Mouse (Mus musculus): ENCODE measurements around the gene Ifi47.
"Not testable (repeated sequence)": the region's sequence is repeated elsewhere in the genome, so short reads cannot be mapped to it uniquely, and the experiment has no call there.

The Ifi47 gene

GRCm38 (mm10) chr11:49076001-49076757, at the start of gene Ifi47:
TSS of gene Ifi47 (plus strand) at chr11:49076587.
- DNase-seq (ENCODE audit: low spot score), result not testable (repeated sequence)

DNA sequence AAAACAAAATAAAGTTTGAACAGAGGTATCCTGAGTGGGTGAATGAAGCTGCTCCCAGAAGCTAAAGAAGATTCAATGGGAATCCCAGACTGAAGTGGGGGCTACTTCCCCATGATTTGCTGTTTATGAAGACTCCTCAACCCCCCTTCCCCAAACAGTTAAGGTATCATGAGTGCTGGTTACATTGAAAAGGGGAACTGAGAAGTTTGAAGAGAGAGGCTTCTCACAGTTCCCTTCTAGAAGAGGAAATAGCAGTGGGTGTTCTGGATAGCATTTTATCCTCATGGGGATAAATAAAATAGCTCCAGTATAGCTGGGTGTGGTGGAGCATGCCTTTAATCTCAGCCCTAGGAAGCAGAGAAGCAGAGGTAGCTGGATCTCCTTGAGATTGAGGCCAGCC, 26.3 kb upstream of the Ifi47 start:
- DNase-seq (ENCODE audit: low spot score), result not testable (repeated sequence)

GRCm38 (mm10) chr11:49051093-49051891, 25.1 kb upstream of the Ifi47 start, which contains the start of gene 9930111J21Rik2:
TSS of gene 9930111J21Rik2 (minus strand) at chr11:49051242.
- not testable (repeated sequence) for DNase-seq (ENCODE audit: low spot score)

DNA sequence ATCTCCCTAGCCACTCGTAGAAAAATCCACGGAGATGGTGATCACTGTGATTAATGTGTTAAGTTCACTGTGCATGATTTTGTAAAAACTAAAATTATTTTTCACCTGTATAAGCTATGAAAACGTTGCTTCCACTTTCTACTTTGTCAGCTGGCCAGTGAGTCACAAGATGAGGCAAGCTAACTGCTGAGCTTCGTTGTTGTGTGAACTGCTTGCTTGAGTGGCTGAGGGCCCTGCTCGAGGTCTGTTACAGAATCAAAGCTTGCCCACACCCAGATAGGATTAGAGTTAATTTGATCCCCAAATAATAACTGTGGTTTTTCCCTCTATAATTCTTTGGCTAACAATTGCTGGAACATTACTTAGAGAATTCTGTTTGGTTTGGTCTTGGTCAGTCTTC, 24.5 kb upstream of the Ifi47 start:
- DNase-seq (ENCODE audit: low spot score), result not testable (repeated sequence)

DNA sequence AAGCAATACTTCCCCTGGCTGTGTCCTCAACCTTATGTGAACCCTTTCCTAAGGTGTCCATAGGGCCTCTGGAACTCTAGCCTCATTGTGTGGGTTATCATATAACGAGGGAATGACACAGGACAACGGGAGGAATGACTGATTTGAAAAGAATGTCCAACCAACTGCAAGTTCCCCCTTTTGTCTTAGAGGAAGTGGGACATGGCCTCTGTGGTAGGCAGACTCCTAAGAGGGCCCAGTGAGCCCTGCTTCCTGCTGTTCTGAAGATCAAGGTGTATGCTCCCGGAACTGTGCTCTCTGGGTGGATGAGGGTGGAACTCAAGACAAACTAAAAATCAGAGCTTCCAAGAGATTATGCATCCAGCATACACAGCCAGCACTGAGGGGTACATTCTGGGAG, 16.3 kb upstream of the Ifi47 start:
- not testable (repeated sequence) for DNase-seq (ENCODE audit: low spot score)

DNA sequence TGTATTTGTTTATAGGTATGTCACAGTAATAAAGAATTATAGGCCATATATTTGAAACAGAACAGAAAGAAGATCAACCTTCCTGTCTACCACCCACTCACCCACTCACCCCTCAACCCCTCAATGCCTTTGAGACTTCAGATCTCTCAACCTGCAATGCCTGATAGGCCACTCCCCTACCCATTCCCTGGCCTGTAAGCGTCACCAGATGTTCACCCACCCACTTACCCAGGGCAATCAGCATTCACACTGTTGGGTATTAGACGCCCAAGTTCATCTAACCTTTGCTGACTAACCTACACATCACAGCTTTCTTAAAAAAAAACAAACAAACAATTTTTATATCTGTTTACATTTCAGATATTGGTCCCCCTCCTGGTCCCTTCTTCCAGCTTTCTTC, 14.5 kb upstream of the Ifi47 start:
- not testable (repeated sequence) for DNase-seq (ENCODE audit: low spot score)

DNA sequence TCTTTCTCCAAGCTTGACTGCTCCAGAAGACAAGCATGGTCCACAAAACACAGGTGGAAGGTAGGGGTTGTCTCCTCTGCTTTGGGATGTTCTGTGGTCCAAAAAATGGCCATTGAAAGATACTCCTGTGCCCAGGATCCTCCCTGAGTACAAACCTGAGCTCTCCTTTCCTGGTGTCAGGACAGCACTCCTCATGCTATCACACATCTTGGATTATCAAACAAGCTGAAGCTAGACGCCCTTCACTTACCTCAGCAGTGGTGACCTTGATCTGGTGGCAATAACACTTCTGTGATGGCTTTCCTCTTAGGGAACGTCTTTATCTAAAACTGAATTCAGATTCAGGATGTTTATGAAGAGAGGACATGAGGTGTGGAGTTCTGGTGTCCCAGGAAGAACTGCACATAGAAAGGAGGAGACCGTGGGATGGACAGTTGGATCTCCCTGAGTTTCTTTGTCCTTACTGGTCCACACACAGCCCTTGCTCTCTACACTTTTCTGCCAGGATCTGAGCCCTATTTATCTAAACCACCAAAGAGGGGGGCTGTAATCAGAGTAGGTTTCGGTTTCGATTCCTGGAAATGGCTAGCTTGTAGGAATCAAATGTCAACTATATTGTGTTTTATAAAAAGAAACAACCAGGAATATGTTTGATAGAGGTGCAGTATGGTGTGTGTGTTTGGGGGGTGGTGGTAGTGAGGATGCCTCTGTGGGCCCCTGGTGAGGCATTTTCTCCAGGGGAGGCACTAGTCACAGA, 12.5 kb upstream of the Ifi47 start, which contains the start of gene Tgtp2:
TSS of gene Tgtp2 (minus strand) at position 494 of the 757 bp plus-strand sequence.
- not testable (repeated sequence) for DNase-seq (ENCODE audit: low spot score)

DNA sequence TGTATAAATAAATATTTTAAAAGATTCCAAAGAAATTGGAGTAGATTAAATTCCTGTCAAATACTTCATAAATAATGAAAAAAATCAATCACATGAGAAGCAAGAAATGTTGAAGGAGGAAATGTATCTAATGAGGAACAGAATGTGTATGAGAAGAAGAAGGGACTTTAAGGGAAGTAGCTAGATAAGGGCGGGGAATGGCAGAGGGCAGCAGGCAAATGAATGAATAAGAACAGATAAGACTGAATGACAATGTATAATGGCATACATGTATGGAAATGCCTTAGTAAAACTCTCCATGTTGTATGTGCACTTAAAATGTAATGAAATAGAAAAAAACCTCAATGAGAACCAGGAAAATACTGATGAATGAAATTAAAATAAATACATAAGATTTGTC, 8.0 kb upstream of the Ifi47 start:
- no peak for DNase-seq (ENCODE audit: low spot score)

- DNase-seq (ENCODE audit: low spot score), result no peak
Measured at GRCm38 (mm10) chr11:49077012-49077411, 625 bp downstream of the Ifi47 start.

GRCm38 (mm10) chr11:49078719-49079118, 2.3 kb downstream of the Ifi47 start:
- no peak for DNase-seq (ENCODE audit: low spot score)

GRCm38 (mm10) chr11:49080636-49081035, 4.2 kb downstream of the Ifi47 start:
- no peak for DNase-seq (ENCODE audit: low spot score)

DNA sequence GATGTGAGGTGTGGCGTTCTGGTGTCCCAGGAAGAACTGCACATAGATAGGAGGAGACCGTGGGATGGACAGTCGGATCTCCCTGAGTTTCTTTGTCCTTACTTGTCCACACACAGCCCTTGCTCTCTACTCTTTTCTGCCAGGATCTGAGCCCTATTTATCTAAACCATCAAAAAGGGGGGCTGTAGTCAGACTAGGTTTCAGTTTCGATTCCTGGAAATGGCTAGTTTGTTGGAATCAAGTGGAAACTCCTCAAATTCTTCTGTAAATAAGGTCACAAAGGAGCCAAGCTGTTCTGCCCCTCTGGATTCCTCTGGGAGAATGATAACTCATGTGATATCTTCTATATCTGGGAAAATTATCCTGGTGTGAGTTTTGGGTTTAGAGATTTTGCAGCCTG, 5.0 kb downstream of the Ifi47 start:
- no peak for DNase-seq (ENCODE audit: low spot score)

DNA sequence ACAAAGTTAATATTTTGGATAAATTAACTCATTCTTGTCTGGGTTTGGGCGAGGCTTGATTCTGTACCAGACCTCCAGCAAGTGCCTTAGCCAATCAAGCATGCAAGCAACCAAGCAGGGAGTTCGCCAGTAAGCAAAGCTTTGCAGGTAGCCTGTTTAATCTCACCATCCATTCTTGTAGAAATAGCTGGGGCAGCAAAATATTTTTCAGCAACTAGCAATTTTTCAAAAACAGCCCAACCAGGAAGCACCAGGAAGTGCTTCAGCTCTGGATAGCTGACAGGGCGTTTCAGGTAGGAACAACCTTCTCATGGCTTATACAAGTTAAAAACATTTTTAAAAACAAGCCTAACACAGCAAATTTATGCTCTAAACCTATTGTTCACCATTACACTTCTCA, 5.5 kb downstream of the Ifi47 start:
- DNase-seq (ENCODE audit: low spot score), result no peak

- DNase-seq (ENCODE audit: low spot score), result no peak
Measured at GRCm38 (mm10) chr11:49083146-49083545, 6.8 kb downstream of the Ifi47 start.

DNA sequence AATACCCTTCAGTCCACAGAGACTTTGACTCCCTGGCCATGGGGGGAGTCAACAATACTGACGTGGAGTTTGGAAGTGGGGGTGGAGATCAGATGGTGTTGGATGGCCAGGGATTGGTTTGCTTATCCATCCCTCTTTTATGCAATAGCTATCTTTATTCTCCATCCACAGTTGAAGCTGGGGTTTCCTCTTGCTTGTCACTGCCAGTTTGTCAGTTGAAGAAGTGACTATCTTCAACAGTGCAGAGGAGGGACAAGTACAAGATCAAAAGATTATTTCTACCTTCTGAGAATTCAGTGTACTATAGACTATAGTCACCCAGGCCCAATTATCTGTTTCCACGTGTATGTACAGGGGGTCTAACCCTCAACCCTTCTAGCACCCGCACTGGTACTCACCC, 7.4 kb downstream of the Ifi47 start:
- DNase-seq (ENCODE audit: low spot score), result no peak

DNA sequence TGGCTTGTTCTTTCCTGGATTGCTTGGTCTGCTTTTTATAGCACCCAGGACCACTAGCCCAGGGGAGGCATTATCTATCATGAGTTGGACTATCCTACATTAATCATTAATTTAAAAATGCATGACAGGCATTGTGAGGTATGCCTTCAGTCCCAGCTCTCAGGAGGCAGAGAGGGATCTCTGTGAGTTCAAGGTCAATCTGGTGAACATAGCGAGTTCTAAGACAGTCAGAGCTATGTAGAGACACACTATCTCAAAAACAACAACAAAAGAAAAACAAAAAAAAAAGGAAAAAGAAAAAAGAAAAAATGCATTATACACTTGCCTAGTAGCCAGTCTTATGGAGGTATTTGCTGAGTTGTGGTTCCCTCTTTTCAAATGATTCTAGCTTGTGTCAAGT, 8.0 kb downstream of the Ifi47 start:
- no peak for DNase-seq (ENCODE audit: low spot score)

DNA sequence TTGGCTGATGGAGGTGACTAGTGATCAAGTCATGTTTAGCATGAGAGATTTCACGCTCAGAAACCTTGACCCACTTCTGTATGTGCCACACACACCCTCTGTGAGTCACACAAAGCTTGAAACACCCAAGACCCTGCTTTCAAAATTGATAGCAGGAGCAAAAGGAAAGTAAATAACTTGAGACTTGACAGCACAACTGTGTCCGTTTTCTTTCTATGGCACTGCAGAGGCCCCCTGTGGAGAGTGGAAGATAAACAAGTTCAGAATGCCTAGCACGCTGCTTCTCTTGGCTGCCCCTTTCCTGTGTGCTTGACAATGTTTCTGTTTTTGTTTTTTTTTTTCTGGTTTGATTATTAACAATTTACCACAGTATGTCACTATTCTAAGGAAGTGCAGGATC, 8.5 kb downstream of the Ifi47 start:
- no peak for DNase-seq (ENCODE audit: low spot score)

DNA sequence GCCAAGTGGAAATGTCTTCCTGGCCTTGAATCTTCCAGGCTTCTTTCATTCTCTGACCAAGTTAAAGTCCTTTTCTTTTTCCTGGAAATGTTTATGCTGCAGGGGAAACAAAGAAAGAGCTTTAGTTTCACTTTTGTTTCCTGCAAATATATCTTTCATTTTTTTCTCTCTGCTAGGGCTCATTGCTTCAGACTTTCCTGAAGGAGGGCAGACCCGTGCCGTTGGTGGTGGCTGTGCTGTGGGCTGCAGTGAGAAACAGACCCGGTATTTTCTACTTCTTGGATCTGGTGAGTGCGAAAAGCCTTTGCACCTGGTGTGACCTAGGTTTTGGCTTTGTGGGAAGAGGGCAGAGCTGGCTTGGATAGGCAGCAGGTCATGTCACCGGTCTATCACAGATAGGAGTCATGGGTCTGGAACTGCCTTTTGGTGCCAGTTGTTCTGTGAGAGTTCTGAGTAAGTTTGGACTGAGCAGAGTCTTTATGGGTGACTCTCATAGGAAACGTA, 10.5 kb downstream of the Ifi47 start:
- no peak for DNase-seq (ENCODE audit: low spot score)

DNA sequence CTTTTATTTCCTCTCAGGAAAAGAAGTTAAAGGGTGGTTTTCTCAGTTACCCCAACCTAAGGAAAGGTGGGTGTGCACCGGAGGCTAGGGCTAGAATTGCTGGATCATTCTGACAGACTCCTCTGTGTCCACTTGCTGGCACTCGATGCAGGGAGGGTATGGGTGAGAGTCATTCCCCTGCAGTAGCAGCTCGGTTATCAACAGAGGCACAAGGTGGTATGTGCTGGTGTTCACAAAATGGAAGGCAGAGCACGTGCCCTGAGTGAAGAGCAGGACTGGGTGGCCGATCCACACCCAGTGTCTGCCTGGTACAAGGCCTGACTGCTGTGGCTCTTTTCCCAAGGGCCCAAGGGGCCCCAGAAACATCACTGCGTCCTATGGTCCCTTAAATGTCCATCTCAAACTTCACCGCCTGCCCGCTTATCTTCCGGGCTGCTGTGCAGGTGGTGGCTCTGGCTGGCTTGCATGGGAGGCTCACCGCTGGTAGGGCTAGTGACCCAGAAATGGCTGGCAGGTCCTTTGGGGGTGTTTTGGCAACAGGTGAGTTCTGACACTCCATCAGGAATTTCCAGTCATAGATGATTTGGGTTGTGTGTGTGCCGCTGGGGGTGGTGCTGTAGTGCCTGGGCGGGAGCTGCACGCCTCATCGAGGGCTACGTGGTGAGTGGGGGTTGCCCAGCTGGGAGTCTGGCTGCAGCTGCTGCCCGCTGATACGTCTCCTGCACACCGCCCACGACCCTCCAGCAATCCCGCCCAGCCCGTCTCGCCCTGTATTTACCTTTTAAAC, 11.6 kb downstream of the Ifi47 start:
- peak; percentile 17 for DNase-seq (ENCODE audit: low spot score)

GRCm38 (mm10) chr11:49088990-49089652, 12.7 kb downstream of the Ifi47 start:
- DNase-seq (ENCODE audit: low spot score), result no peak
